Mouse (Mus musculus): ENCODE measurements at regions not wholly inside any gene's neighbourhood (a gene's known extent, or its start where the extent isn't known, plus 50 kb on each side); places are given as distances from the start of the nearest gene placed in this dataset.
"Not testable (repeated sequence)": the region's sequence is repeated elsewhere in the genome, so short reads cannot be mapped to it uniquely, and the experiment has no call there.

- Histone ChIP-seq H3K4me3 (no peak overlapping the region), H3K4me1 (no peaks in the 10 kb centered on the region), H3K9ac (no peak overlapping the region), H3K36me3 (no peaks in the 10 kb centered on the region), H3K27me3 (replicated peaks) (no peaks in the 10 kb centered on the region), H3K27ac (no peak overlapping the region), H3K4me2 (replicated peaks) (no peak overlapping the region), H3K9me3 (no peaks in the 10 kb centered on the region)
- WGBS = 76% methylated on average over 2 of the region's 2 CpGs
- ATAC-seq (ENCODE audit: low FRiP score, low read depth) = no peak
These were observed 373.4 kb upstream of the Ccdc54 start for GRCm38 (mm10) chr16:50964395-50964794.

GRCm38 (mm10) chr16:50944091-50944490 is 353.1 kb upstream of the Ccdc54 start:
- ATAC-seq (ENCODE audit: low FRiP score, low read depth) = no peak
- H3K9ac ChIP-seq = no peak overlapping the region
- H3K4me2 ChIP-seq (replicated peaks) = no peak overlapping the region
- no peak overlapping the region for H3K4me3 ChIP-seq
- no peaks in the 10 kb centered on the region for H3K27me3 ChIP-seq (replicated peaks)
- H3K27ac ChIP-seq = no peak overlapping the region
- H3K36me3 ChIP-seq = no peaks in the 10 kb centered on the region
- no peaks in the 10 kb centered on the region for H3K4me1 ChIP-seq
- 84% methylated on average over 4 of the region's 4 CpGs for WGBS
- no peaks in the 10 kb centered on the region for H3K9me3 ChIP-seq

GRCm38 (mm10) chr16:50943581-50943980 is 352.6 kb upstream of the Ccdc54 start:
- not testable (repeated sequence) for H3K9me3 ChIP-seq; H3K4me2 ChIP-seq (replicated peaks); H3K36me3 ChIP-seq; H3K4me3 ChIP-seq; H3K27me3 ChIP-seq (replicated peaks); ATAC-seq (ENCODE audit: low FRiP score, low read depth); H3K4me1 ChIP-seq; H3K27ac ChIP-seq; H3K9ac ChIP-seq
- 91% methylated on average over 6 of the region's 6 CpGs for WGBS

- no peak for ATAC-seq (ENCODE audit: low FRiP score, low read depth)
- no peak overlapping the region for H3K4me2 ChIP-seq (replicated peaks)
- no peak overlapping the region for H3K4me3 ChIP-seq
- H3K9ac ChIP-seq = no peak overlapping the region
- H3K4me1 ChIP-seq = no peaks in the 10 kb centered on the region
- no peaks in the 10 kb centered on the region for H3K36me3 ChIP-seq
- no peaks in the 10 kb centered on the region for H3K9me3 ChIP-seq
- no peaks in the 10 kb centered on the region for H3K27me3 ChIP-seq (replicated peaks)
- no peak overlapping the region for H3K27ac ChIP-seq
These were observed 351.3 kb upstream of the Ccdc54 start for GRCm38 (mm10) chr16:50942291-50942690.

- Histone ChIP-seq H3K4me3 (no peak overlapping the region), H3K36me3 (no peaks in the 10 kb centered on the region), H3K27ac (no peak overlapping the region), H3K27me3 (replicated peaks) (no peaks in the 10 kb centered on the region), H3K4me2 (replicated peaks) (no peak overlapping the region), H3K9ac (no peak overlapping the region), H3K9me3 (no peaks in the 10 kb centered on the region), H3K4me1 (no peaks in the 10 kb centered on the region)
- WGBS = 38% methylated on average over 6 of the region's 6 CpGs
- ATAC-seq (ENCODE audit: low FRiP score, low read depth) = no peak
These were observed 348.4 kb upstream of the Ccdc54 start for GRCm38 (mm10) chr16:50939316-50939715.

- H3K9me3 ChIP-seq = no peaks in the 10 kb centered on the region
- H3K9ac ChIP-seq = no peak overlapping the region
- H3K36me3 ChIP-seq = no peaks in the 10 kb centered on the region
- no peak overlapping the region for H3K27ac ChIP-seq
- no peak for ATAC-seq (ENCODE audit: low FRiP score, low read depth)
- H3K27me3 ChIP-seq (replicated peaks) = no peaks in the 10 kb centered on the region
- no peak overlapping the region for H3K4me3 ChIP-seq
- no peaks in the 10 kb centered on the region for H3K4me1 ChIP-seq
- WGBS = 44% methylated on average over 2 of the region's 2 CpGs
- H3K4me2 ChIP-seq (replicated peaks) = no peak overlapping the region
These were observed 316.8 kb upstream of the Ccdc54 start for GRCm38 (mm10) chr16:50907732-50908131.

GRCm38 (mm10) chr16:50899151-50899550 is 308.2 kb upstream of the Ccdc54 start:
- no peak overlapping the region for H3K9ac ChIP-seq

GRCm38 (mm10) chr16:50877926-50878325 is 287.0 kb upstream of the Ccdc54 start:
- Histone ChIP-seq H3K4me2 (replicated peaks) (no peak overlapping the region), H3K4me1 (no peaks in the 10 kb centered on the region), H3K9me3 (no peaks in the 10 kb centered on the region), H3K9ac (no peak overlapping the region), H3K4me3 (no peak overlapping the region), H3K27ac (no peak overlapping the region), H3K36me3 (no peaks in the 10 kb centered on the region), H3K27me3 (replicated peaks) (no peaks in the 10 kb centered on the region)
- ATAC-seq (ENCODE audit: low FRiP score, low read depth) = no peak
- WGBS = 81% methylated on average over 3 of the region's 3 CpGs

More at GRCm38 (mm10) chr16:50899151-50899550, 308.2 kb upstream of the Ccdc54 start:
- no peak overlapping the region for H3K27ac ChIP-seq
- H3K4me1 ChIP-seq = no peaks in the 10 kb centered on the region
- no peak for ATAC-seq (ENCODE audit: low FRiP score, low read depth)
- no peaks in the 10 kb centered on the region for H3K27me3 ChIP-seq (replicated peaks)
- no peak overlapping the region for H3K4me2 ChIP-seq (replicated peaks)
- H3K4me3 ChIP-seq = no peak overlapping the region
- 83% methylated on average over 2 of the region's 2 CpGs for WGBS
- no peaks in the 10 kb centered on the region for H3K9me3 ChIP-seq
- no peaks in the 10 kb centered on the region for H3K36me3 ChIP-seq

GRCm38 (mm10) chr16:50871318-50871717 is 280.4 kb upstream of the Ccdc54 start:
- Histone ChIP-seq H3K4me2 (replicated peaks) (no peak overlapping the region), H3K4me1 (no peaks in the 10 kb centered on the region), H3K4me3 (no peak overlapping the region), H3K36me3 (no peaks in the 10 kb centered on the region), H3K9me3 (no peaks in the 10 kb centered on the region), H3K9ac (no peak overlapping the region), H3K27me3 (replicated peaks) (no peaks in the 10 kb centered on the region), H3K27ac (no peak overlapping the region)
- 84% methylated on average over 4 of the region's 4 CpGs for WGBS
- ATAC-seq (ENCODE audit: low FRiP score, low read depth) = no peak

- H3K9ac ChIP-seq = no peak overlapping the region
- H3K4me1 ChIP-seq = no peaks in the 10 kb centered on the region
- no peak for ATAC-seq (ENCODE audit: low FRiP score, low read depth)
- no peak overlapping the region for H3K4me3 ChIP-seq
- H3K4me2 ChIP-seq (replicated peaks) = no peak overlapping the region
- no peaks in the 10 kb centered on the region for H3K9me3 ChIP-seq
- WGBS = 82% methylated on average over 5 of the region's 5 CpGs
- no peak overlapping the region for H3K27ac ChIP-seq
- no peaks in the 10 kb centered on the region for H3K27me3 ChIP-seq (replicated peaks)
- H3K36me3 ChIP-seq = no peaks in the 10 kb centered on the region
These were observed 272.6 kb upstream of the Ccdc54 start for GRCm38 (mm10) chr16:50863565-50863964.

GRCm38 (mm10) chr16:50859513-50859912 is 268.6 kb upstream of the Ccdc54 start:
- H3K4me2 ChIP-seq (replicated peaks) = no peak overlapping the region
- H3K27me3 ChIP-seq (replicated peaks) = no peaks in the 10 kb centered on the region
- no peaks in the 10 kb centered on the region for H3K4me1 ChIP-seq
- no peak overlapping the region for H3K9ac ChIP-seq
- no peak overlapping the region for H3K27ac ChIP-seq
- no peak overlapping the region for H3K4me3 ChIP-seq
- WGBS = 89% methylated on average over 1 of the region's 1 CpGs
- H3K36me3 ChIP-seq = no peaks in the 10 kb centered on the region
- no peaks in the 10 kb centered on the region for H3K9me3 ChIP-seq
- ATAC-seq (ENCODE audit: low FRiP score, low read depth) = no peak

- Histone ChIP-seq H3K4me3 (no peak overlapping the region), H3K4me1 (no peaks in the 10 kb centered on the region), H3K9me3 (no peaks in the 10 kb centered on the region), H3K36me3 (no peaks in the 10 kb centered on the region), H3K4me2 (replicated peaks) (no peak overlapping the region), H3K27me3 (replicated peaks) (no peaks in the 10 kb centered on the region), H3K27ac (no peak overlapping the region), H3K9ac (no peak overlapping the region)
- WGBS = 86% methylated on average over 5 of the region's 5 CpGs
- ATAC-seq (ENCODE audit: low FRiP score, low read depth) = no peak
These were observed 261.1 kb upstream of the Ccdc54 start for GRCm38 (mm10) chr16:50852081-50852480.

GRCm38 (mm10) chr16:50847693-50848092 is 256.7 kb upstream of the Ccdc54 start:
- Histone ChIP-seq H3K4me3 (no peak overlapping the region), H3K4me2 (replicated peaks) (no peak overlapping the region), H3K9me3 (no peaks in the 10 kb centered on the region), H3K27ac (no peak overlapping the region), H3K27me3 (replicated peaks) (no peaks in the 10 kb centered on the region), H3K4me1 (no peaks in the 10 kb centered on the region), H3K9ac (no peak overlapping the region), H3K36me3 (no peaks in the 10 kb centered on the region)
- 52% methylated on average over 2 of the region's 2 CpGs for WGBS
- no peak for ATAC-seq (ENCODE audit: low FRiP score, low read depth)
